Mouse (Mus musculus) embryonic facial prominence, embryonic 11.5 days (tissue): Measurements from ENCODE around the gene Mvb12b. TPM values are rescaled to one million over a fixed set of nuclear protein-coding genes. Genes with fewer than 3 reads are reported as not detected.

ENCODE experiments used
- ATAC-seq: fragments of 200-750 bp; cut with Nextera tagmentation; replicated peaks from 2 replicates; pipeline ENCODE4 v1.8.0; 2017; ENCODE audit warnings: low read depth; ENCODE audit not compliant: insufficient number of reproducible peaks, low FRiP score, low TSS enrichment
- DNase-seq: peaks from one replicate; pipeline ENCODE4 v3.0.0-alpha.2; 2015; ENCODE audit warnings: low spot score
- H3K27ac ChIP-seq: fragments of 300-500 bp; sonication (generic); replicated peaks from 2 replicates; pipeline ENCODE4 v1.5.1; 2014; ENCODE audit warnings: mild to moderate bottlenecking, low read depth, low read length, control low read depth
- H3K27me3 ChIP-seq: fragments of 300-500 bp; sonication (generic); 2 replicates; pipeline ENCODE4 v1.6.1; 2014; ENCODE audit warnings: mild to moderate bottlenecking, low read length, moderate library complexity, mixed read lengths; ENCODE audit not compliant: control insufficient read depth, insufficient read depth
- H3K36me3 ChIP-seq: fragments of 300-500 bp; sonication (generic); replicated peaks from 2 replicates; pipeline ENCODE4 v1.6.1; 2014; ENCODE audit warnings: low read depth, mild to moderate bottlenecking, low read length, moderate library complexity, mixed read lengths; ENCODE audit not compliant: control insufficient read depth, insufficient read depth
- H3K4me1 ChIP-seq: fragments of 300-500 bp; sonication (generic); 2 replicates; pipeline ENCODE4 v1.6.1; 2014; ENCODE audit warnings: low read length, mixed read lengths; ENCODE audit not compliant: control insufficient read depth, insufficient read depth
- H3K4me2 ChIP-seq: fragments of 300-500 bp; sonication (generic); 2 replicates; pipeline ENCODE4 v1.6.1; 2014; ENCODE audit warnings: low read depth, mild to moderate bottlenecking, control low read depth, low read length, moderate library complexity
- H3K4me3 ChIP-seq: fragments of 300-500 bp; sonication (generic); 2 replicates; pipeline ENCODE4 v1.5.1; 2014; ENCODE audit warnings: low read depth, low read length, control low read depth
- H3K9ac ChIP-seq: fragments of 300-500 bp; sonication (generic); replicated peaks from 2 replicates; pipeline ENCODE4 v1.6.1; 2014; ENCODE audit warnings: mild to moderate bottlenecking, control low read depth, low read length
- H3K9me3 ChIP-seq: fragments of 300-500 bp; sonication (generic); replicated peaks from 2 replicates; pipeline ENCODE4 v1.6.1; 2016; ENCODE audit warnings: mild to moderate bottlenecking, low read length, inconsistent platforms, mixed read lengths; ENCODE audit not compliant: control insufficient read depth
- WGBS: fragments of 180-500 bp; shearing (Covaris S2); extraction: QIAGEN DNeasy Blood & Tissue Kit; methylation state at CpG from one replicate; pipeline ENCODE4 v1.1.7; 2014; 5-methylcytosine and 5-hydroxymethylcytosine counted together
- polyA plus RNA-seq: library from polyadenylated mRNA; unstranded; fragments of >200 nt; fragmentation: Nextera tagmentation; extraction: Ambion mirVana; gene quantifications from 2 replicates; pipeline ENCODE4 v1.2.1, GENCODE M21; 2014

Mvb12b gene
- polyA plus RNA-seq, 1 experiment from 2014 or later: 23.3 TPM

- no peak overlapping the region for H3K4me3 ChIP-seq
- ATAC-seq: no peak; the same call in 1 of the 2 replicates
- WGBS: 50% methylated on average over 9 of the region's 9 CpGs
- H3K9ac ChIP-seq: no peak overlapping the region
- no peak overlapping the region for H3K4me2 ChIP-seq
- H3K4me1 ChIP-seq: no peaks in the 10 kb centered on the region
- no peaks in the 10 kb centered on the region for H3K27me3 ChIP-seq
- H3K9me3 ChIP-seq: no peaks in the 10 kb centered on the region
- H3K36me3 ChIP-seq: no peaks in the 10 kb centered on the region
- no peak for DNase-seq
- no peak overlapping the region for H3K27ac ChIP-seq
Observed at GRCm38 (mm10) chr2:33789732-33790131, 98.0 kb downstream of the Mvb12b start.

GRCm38 (mm10) chr2:33789279-33789678, 98.5 kb downstream of the Mvb12b start:
- no peak; the same call in 1 of the 2 replicates for ATAC-seq
- no peak overlapping the region for H3K9ac ChIP-seq
- H3K4me3 ChIP-seq: no peak overlapping the region
- no peaks in the 10 kb centered on the region for H3K36me3 ChIP-seq
- no peaks in the 10 kb centered on the region for H3K4me1 ChIP-seq
- H3K9me3 ChIP-seq: no peaks in the 10 kb centered on the region
- no peak overlapping the region for H3K4me2 ChIP-seq
- H3K27ac ChIP-seq: no peak overlapping the region
- WGBS: 18% methylated on average over 6 of the region's 6 CpGs
- H3K27me3 ChIP-seq: no peaks in the 10 kb centered on the region
- DNase-seq: peak; percentile 50

- no peak for ATAC-seq
- H3K4me2 ChIP-seq: no peak overlapping the region
- 79% methylated on average over 7 of the region's 7 CpGs for WGBS
- no peak overlapping the region for H3K9ac ChIP-seq
- no peak overlapping the region for H3K4me3 ChIP-seq
- H3K27me3 ChIP-seq: no peaks in the 10 kb centered on the region
- H3K27ac ChIP-seq: no peak overlapping the region
- no peaks in the 10 kb centered on the region for H3K4me1 ChIP-seq
- no peak for DNase-seq
- no peaks in the 10 kb centered on the region for H3K9me3 ChIP-seq
- H3K36me3 ChIP-seq: no peaks in the 10 kb centered on the region
Observed at GRCm38 (mm10) chr2:33788851-33789250, 98.9 kb downstream of the Mvb12b start.

GRCm38 (mm10) chr2:33788131-33788530, 99.6 kb downstream of the Mvb12b start:
- no peak overlapping the region for H3K4me3 ChIP-seq
- no peak for DNase-seq
- no peak overlapping the region for H3K9ac ChIP-seq
- no peaks in the 10 kb centered on the region for H3K9me3 ChIP-seq
- no peak overlapping the region for H3K27ac ChIP-seq
- H3K4me2 ChIP-seq: no peak overlapping the region
- no peak for ATAC-seq
- H3K4me1 ChIP-seq: no peaks in the 10 kb centered on the region
- WGBS: 64% methylated on average over 13 of the region's 13 CpGs
- H3K27me3 ChIP-seq: no peaks in the 10 kb centered on the region
- H3K36me3 ChIP-seq: no peaks in the 10 kb centered on the region

GRCm38 (mm10) chr2:33786064-33786463, 101.7 kb downstream of the Mvb12b start:
- Histone ChIP-seq H3K27ac (no peak overlapping the region), H3K4me3 (no peak overlapping the region), H3K4me2 (no peak overlapping the region), H3K9ac (no peak overlapping the region), H3K4me1 (no peaks in the 10 kb centered on the region), H3K36me3 (no peaks in the 10 kb centered on the region), H3K9me3 (no peaks in the 10 kb centered on the region), H3K27me3 (no peaks in the 10 kb centered on the region)
- no peak for DNase-seq
- ATAC-seq: no peak
- WGBS: 74% methylated on average over 6 of the region's 6 CpGs

GRCm38 (mm10) chr2:33785596-33785995, 102.2 kb downstream of the Mvb12b start:
- DNase-seq (no peak), ATAC-seq (no peak)
- H3K9ac ChIP-seq: no peak overlapping the region
- H3K9me3 ChIP-seq: no peaks in the 10 kb centered on the region
- H3K4me1 ChIP-seq: no peaks in the 10 kb centered on the region
- no peaks in the 10 kb centered on the region for H3K27me3 ChIP-seq
- no peaks in the 10 kb centered on the region for H3K36me3 ChIP-seq
- no peak overlapping the region for H3K4me2 ChIP-seq
- no peak overlapping the region for H3K27ac ChIP-seq
- 62% methylated on average over 13 of the region's 13 CpGs for WGBS
- H3K4me3 ChIP-seq: no peak overlapping the region

- no peaks in the 10 kb centered on the region for H3K36me3 ChIP-seq
- H3K9ac ChIP-seq: no peak overlapping the region
- H3K9me3 ChIP-seq: no peaks in the 10 kb centered on the region
- no peaks in the 10 kb centered on the region for H3K27me3 ChIP-seq
- no peaks in the 10 kb centered on the region for H3K4me1 ChIP-seq
- DNase-seq (no peak), ATAC-seq (no peak)
- no peak overlapping the region for H3K4me3 ChIP-seq
- WGBS: 95% methylated on average over 1 of the region's 1 CpGs
- H3K27ac ChIP-seq: no peak overlapping the region
- H3K4me2 ChIP-seq: no peak overlapping the region
Observed at GRCm38 (mm10) chr2:33784721-33785120, 103.0 kb downstream of the Mvb12b start.

- H3K27me3 ChIP-seq: no peaks in the 10 kb centered on the region
- no peaks in the 10 kb centered on the region; the same call in none of the 2 replicates for H3K36me3 ChIP-seq
- no peak overlapping the region for H3K27ac ChIP-seq
- no peak overlapping the region for H3K4me2 ChIP-seq
- DNase-seq (no peak), ATAC-seq (no peak)
- H3K4me3 ChIP-seq: no peak overlapping the region
- no peak overlapping the region for H3K9ac ChIP-seq
- peaks cover 4% of the 10 kb centered on the region for H3K9me3 ChIP-seq
- H3K4me1 ChIP-seq: no peaks in the 10 kb centered on the region
- 88% methylated on average over 7 of the region's 7 CpGs for WGBS
Observed at GRCm38 (mm10) chr2:33783419-33783818, 104.3 kb downstream of the Mvb12b start.
